Mouse (Mus musculus): Measurements from ENCODE around the gene C1qc. TPM values are rescaled to one million over a fixed set of nuclear protein-coding genes. Genes with fewer than 3 reads are reported as not detected.

C1qc gene
- polyA plus RNA-seq (2014; fragmentation: Nextera tagmentation; extraction: Ambion mirVana), result 33.6 and 34.2 TPM in 2 replicates

- Histone ChIP-seq H3K27me3 (ENCODE audit: control insufficient read depth, insufficient read depth, low read length) (no peaks in the 10 kb centered on the region), H3K9me3 (ENCODE audit: control insufficient read depth, low read depth, low read length) (no peaks in the 10 kb centered on the region), H3K36me3 (ENCODE audit: control insufficient read depth, insufficient read depth, low read length) (no peaks in the 10 kb centered on the region), H3K4me3 (ENCODE audit: low read depth, low read length) (no peak within 1 kb of the TSS), H3K27ac (ENCODE audit: low read length) (no peak within 1 kb of the TSS), H3K4me1 (ENCODE audit: control insufficient read depth, insufficient read depth, low read length) (peaks cover 7% of the 10 kb centered on the region; the same call in 1 of the 2 replicates), H3K4me2 (replicated peaks; ENCODE audit: low read depth, low read length) (no peak within 1 kb of the TSS), H3K9ac (replicated peaks; ENCODE audit: low read depth, low read length) (no peak within 1 kb of the TSS)
- ATAC-seq (ENCODE audit: insufficient number of reproducible peaks, insufficient read depth, low FRiP score, low read depth), result no peak
- 58% methylated on average over 5 of the region's 5 CpGs for WGBS
Measured at GRCm38 (mm10) chr4:136892811-136893210, at the start of gene C1qc. C1qc (minus strand) TSS chr4:136893065.

DNA sequence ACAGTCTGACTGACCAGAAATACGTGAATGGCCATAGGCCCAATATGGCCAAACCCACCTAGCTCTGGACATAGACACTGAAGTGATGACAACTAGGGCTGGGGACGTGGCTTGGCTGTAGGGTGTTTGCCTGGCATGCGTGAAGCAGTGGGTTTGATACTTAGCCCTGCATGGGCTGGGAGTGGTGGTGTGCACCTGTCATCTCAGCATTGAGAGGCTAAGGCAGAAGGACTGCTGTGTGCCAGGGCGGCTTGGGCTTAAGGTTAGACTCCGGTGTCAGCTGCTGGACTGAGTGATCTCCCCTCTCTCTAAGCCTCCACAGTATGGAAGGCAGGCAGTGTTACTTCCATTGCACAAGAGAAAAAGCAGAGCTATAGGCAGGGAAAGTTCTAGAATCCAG, 45.1 kb upstream of the C1qc start:
- Histone ChIP-seq H3K4me2 (replicated peaks; ENCODE audit: low read depth, low read length) (no peak overlapping the region), H3K9ac (replicated peaks; ENCODE audit: low read depth, low read length) (no peak overlapping the region), H3K9me3 (ENCODE audit: control insufficient read depth, low read depth, low read length) (no peaks in the 10 kb centered on the region), H3K4me1 (ENCODE audit: control insufficient read depth, insufficient read depth, low read length) (peaks cover 4% of the 10 kb centered on the region; the same call in 1 of the 2 replicates), H3K4me3 (ENCODE audit: low read depth, low read length) (no peak overlapping the region), H3K27me3 (ENCODE audit: control insufficient read depth, insufficient read depth, low read length) (no peaks in the 10 kb centered on the region), H3K36me3 (ENCODE audit: control insufficient read depth, insufficient read depth, low read length) (no peaks in the 10 kb centered on the region), H3K27ac (ENCODE audit: low read length) (no peak overlapping the region)
- ATAC-seq (ENCODE audit: insufficient number of reproducible peaks, insufficient read depth, low FRiP score, low read depth), result no peak
- WGBS, result 87% methylated on average over 5 of the region's 5 CpGs

- Histone ChIP-seq H3K4me1 (ENCODE audit: control insufficient read depth, insufficient read depth, low read length) (peaks cover 4% of the 10 kb centered on the region; the same call in 1 of the 2 replicates), H3K36me3 (ENCODE audit: control insufficient read depth, insufficient read depth, low read length) (no peaks in the 10 kb centered on the region), H3K27me3 (ENCODE audit: control insufficient read depth, insufficient read depth, low read length) (no peaks in the 10 kb centered on the region), H3K9ac (replicated peaks; ENCODE audit: low read depth, low read length) (no peak overlapping the region), H3K4me2 (replicated peaks; ENCODE audit: low read depth, low read length) (no peak overlapping the region), H3K4me3 (ENCODE audit: low read depth, low read length) (no peak overlapping the region), H3K9me3 (ENCODE audit: control insufficient read depth, low read depth, low read length) (no peaks in the 10 kb centered on the region), H3K27ac (ENCODE audit: low read length) (no peak overlapping the region)
- WGBS, result 70% methylated on average over 4 of the region's 4 CpGs
- no peak for ATAC-seq (ENCODE audit: insufficient number of reproducible peaks, insufficient read depth, low FRiP score, low read depth)
Measured at GRCm38 (mm10) chr4:136937344-136937743, 44.5 kb upstream of the C1qc start.

DNA sequence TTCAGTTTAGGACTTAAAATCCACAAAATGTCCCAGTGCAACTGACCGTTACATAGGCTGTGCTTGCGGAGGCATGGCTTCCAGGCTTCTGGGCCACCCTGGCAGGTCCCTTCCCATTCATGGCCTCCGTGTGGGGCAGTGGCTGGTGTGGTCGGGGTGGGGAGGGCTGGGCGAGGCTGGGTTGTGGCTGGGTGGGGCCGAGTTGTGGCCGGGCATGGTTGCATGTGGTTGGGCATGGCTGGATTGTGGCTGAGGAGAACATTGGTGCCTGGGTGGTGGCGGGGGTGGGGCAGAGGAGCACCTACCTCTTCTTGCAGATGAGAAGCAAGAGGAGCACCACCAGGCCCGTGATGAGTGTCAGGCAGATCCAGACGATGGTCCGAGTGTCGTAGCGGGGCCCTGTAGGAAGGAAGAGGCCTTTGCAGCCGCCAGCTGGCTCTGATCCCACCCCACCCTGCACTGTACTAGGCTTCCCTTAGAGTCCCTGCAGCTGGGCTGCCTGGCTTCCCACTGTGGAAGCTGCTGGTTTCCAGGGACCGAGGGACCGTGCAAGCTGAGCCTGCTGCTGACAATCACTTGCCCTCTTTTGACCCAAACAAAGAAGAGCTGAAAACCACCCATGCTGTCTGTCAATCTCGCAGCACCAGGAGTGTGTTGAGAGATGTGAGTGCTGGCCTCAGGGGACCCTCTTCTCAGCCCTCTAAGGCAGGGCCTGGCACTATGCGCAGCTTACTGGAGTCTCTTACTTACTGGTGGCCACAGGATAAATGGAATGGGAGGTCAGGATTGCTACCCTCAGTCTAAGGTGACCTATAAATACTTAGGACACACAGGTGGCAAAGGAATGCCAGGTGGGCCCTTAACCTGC, 42.1 kb upstream of the C1qc start:
- no peak for ATAC-seq (ENCODE audit: insufficient number of reproducible peaks, insufficient read depth, low FRiP score, low read depth)
- H3K9me3 ChIP-seq (ENCODE audit: control insufficient read depth, low read depth, low read length), result no peaks in the 10 kb centered on the region
- H3K36me3 ChIP-seq (ENCODE audit: control insufficient read depth, insufficient read depth, low read length), result no peaks in the 10 kb centered on the region
- no peak overlapping the region for H3K9ac ChIP-seq (replicated peaks; ENCODE audit: low read depth, low read length)
- no peaks in the 10 kb centered on the region for H3K27me3 ChIP-seq (ENCODE audit: control insufficient read depth, insufficient read depth, low read length)
- WGBS, result 58% methylated on average over 18 of the region's 18 CpGs
- no peak overlapping the region for H3K27ac ChIP-seq (ENCODE audit: low read length)
- H3K4me2 ChIP-seq (replicated peaks; ENCODE audit: low read depth, low read length), result no peak overlapping the region
- H3K4me3 ChIP-seq (ENCODE audit: low read depth, low read length), result no peak overlapping the region
- peaks cover 4% of the 10 kb centered on the region; the same call in 1 of the 2 replicates for H3K4me1 ChIP-seq (ENCODE audit: control insufficient read depth, insufficient read depth, low read length)

DNA sequence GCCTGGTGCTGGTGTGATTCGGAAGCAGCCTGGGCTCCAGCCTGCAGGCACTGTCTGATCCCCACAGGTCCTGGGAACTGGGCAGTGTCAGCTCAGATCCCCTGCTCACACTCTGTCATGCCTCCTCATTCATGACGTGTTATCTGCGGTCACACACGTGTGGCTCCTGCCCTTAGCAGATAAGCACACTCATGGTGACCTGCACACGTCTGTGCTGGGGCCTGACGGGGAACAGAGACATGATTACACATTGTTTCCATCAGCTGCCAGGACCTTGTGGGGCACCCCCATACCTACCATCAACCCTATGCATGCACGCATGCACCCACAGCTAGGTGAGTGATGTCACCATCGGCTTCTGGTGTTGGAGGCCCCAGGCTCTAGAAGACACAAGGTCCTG, 37.6 kb upstream of the C1qc start:
- Histone ChIP-seq H3K36me3 (ENCODE audit: control insufficient read depth, insufficient read depth, low read length) (no peaks in the 10 kb centered on the region), H3K9ac (replicated peaks; ENCODE audit: low read depth, low read length) (no peak overlapping the region), H3K4me3 (ENCODE audit: low read depth, low read length) (no peak overlapping the region), H3K27me3 (ENCODE audit: control insufficient read depth, insufficient read depth, low read length) (no peaks in the 10 kb centered on the region), H3K27ac (ENCODE audit: low read length) (no peak overlapping the region), H3K4me1 (ENCODE audit: control insufficient read depth, insufficient read depth, low read length) (peaks cover 4% of the 10 kb centered on the region; the same call in 1 of the 2 replicates), H3K4me2 (replicated peaks; ENCODE audit: low read depth, low read length) (no peak overlapping the region), H3K9me3 (ENCODE audit: control insufficient read depth, low read depth, low read length) (no peaks in the 10 kb centered on the region)
- ATAC-seq (ENCODE audit: insufficient number of reproducible peaks, insufficient read depth, low FRiP score, low read depth), result no peak
- 77% methylated on average over 8 of the region's 8 CpGs for WGBS

GRCm38 (mm10) chr4:136928928-136929327, 36.1 kb upstream of the C1qc start:
- Histone ChIP-seq H3K4me2 (replicated peaks; ENCODE audit: low read depth, low read length) (no peak overlapping the region), H3K9me3 (ENCODE audit: control insufficient read depth, low read depth, low read length) (no peaks in the 10 kb centered on the region), H3K9ac (replicated peaks; ENCODE audit: low read depth, low read length) (no peak overlapping the region), H3K4me3 (ENCODE audit: low read depth, low read length) (no peak overlapping the region), H3K36me3 (ENCODE audit: control insufficient read depth, insufficient read depth, low read length) (no peaks in the 10 kb centered on the region), H3K27me3 (ENCODE audit: control insufficient read depth, insufficient read depth, low read length) (no peaks in the 10 kb centered on the region), H3K4me1 (ENCODE audit: control insufficient read depth, insufficient read depth, low read length) (no peaks in the 10 kb centered on the region), H3K27ac (ENCODE audit: low read length) (no peak overlapping the region)
- WGBS, result 9% methylated on average over 5 of the region's 5 CpGs
- no peak for ATAC-seq (ENCODE audit: insufficient number of reproducible peaks, insufficient read depth, low FRiP score, low read depth)

DNA sequence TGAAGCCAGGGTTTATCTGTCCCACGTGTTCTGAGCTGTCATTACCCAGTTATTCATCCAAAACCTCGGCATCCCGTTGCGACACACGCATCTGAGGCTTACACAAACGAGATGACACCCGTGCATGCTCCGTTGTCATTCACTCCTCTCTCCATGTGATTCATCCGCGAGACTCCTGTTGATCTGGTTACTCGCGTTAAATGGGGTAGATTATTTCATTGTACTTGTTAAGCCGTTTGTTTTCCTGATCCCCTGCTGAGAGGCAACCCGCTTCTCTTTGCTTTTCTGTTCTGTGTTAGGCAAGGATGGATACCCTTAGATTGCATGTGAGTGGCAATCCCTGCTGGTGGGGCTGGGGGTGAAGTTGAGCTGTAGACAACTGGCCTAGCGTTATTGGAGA, 32.9 kb upstream of the C1qc start:
- ATAC-seq (ENCODE audit: insufficient number of reproducible peaks, insufficient read depth, low FRiP score, low read depth), result no peak
- Histone ChIP-seq H3K27me3 (ENCODE audit: control insufficient read depth, insufficient read depth, low read length) (no peaks in the 10 kb centered on the region), H3K4me1 (ENCODE audit: control insufficient read depth, insufficient read depth, low read length) (no peaks in the 10 kb centered on the region), H3K36me3 (ENCODE audit: control insufficient read depth, insufficient read depth, low read length) (no peaks in the 10 kb centered on the region), H3K27ac (ENCODE audit: low read length) (no peak overlapping the region), H3K9me3 (ENCODE audit: control insufficient read depth, low read depth, low read length) (no peaks in the 10 kb centered on the region), H3K4me3 (ENCODE audit: low read depth, low read length) (no peak overlapping the region), H3K9ac (replicated peaks; ENCODE audit: low read depth, low read length) (no peak overlapping the region), H3K4me2 (replicated peaks; ENCODE audit: low read depth, low read length) (no peak overlapping the region)
- WGBS, result 26% methylated on average over 15 of the region's 15 CpGs

GRCm38 (mm10) chr4:136924529-136924928, 31.7 kb upstream of the C1qc start:
- WGBS, result 4% methylated on average over 6 of the region's 6 CpGs
- no peaks in the 10 kb centered on the region for H3K4me1 ChIP-seq (ENCODE audit: control insufficient read depth, insufficient read depth, low read length)
- H3K4me2 ChIP-seq (replicated peaks; ENCODE audit: low read depth, low read length), result no peak overlapping the region
- H3K9me3 ChIP-seq (ENCODE audit: control insufficient read depth, low read depth, low read length), result no peaks in the 10 kb centered on the region
- ATAC-seq (ENCODE audit: insufficient number of reproducible peaks, insufficient read depth, low FRiP score, low read depth), result peak; percentile 46; the same call in 1 of the 2 replicates
- H3K4me3 ChIP-seq (ENCODE audit: low read depth, low read length), result no peak overlapping the region
- H3K27me3 ChIP-seq (ENCODE audit: control insufficient read depth, insufficient read depth, low read length), result no peaks in the 10 kb centered on the region
- H3K27ac ChIP-seq (ENCODE audit: low read length), result no peak overlapping the region
- H3K36me3 ChIP-seq (ENCODE audit: control insufficient read depth, insufficient read depth, low read length), result no peaks in the 10 kb centered on the region
- no peak overlapping the region for H3K9ac ChIP-seq (replicated peaks; ENCODE audit: low read depth, low read length)
